Mouse (Mus musculus) small intestine, adult 2 months (tissue): ENCODE measurements around the gene Wdr24. TPM values are rescaled to one million over a fixed set of nuclear protein-coding genes. Genes with fewer than 3 reads are reported as not detected.

ENCODE experiments used
- H3K27ac ChIP-seq: fragments of 200-500 bp; 2 replicates; pipeline ENCODE4 v1.5.1; 2012; ENCODE audit warnings: low read depth, low read length, control low read depth, inconsistent platforms; ENCODE audit not compliant: insufficient read depth
- H3K27me3 ChIP-seq: fragments of 200-500 bp; 2 replicates; pipeline ENCODE4 v1.6.1; 2012; ENCODE audit warnings: mild to moderate bottlenecking, moderate library complexity, low read length, inconsistent platforms; ENCODE audit not compliant: control insufficient read depth, insufficient read depth
- H3K36me3 ChIP-seq: fragments of 200-500 bp; 2 replicates; pipeline ENCODE4 v1.6.1; 2012; ENCODE audit warnings: mild to moderate bottlenecking, low read length, control low read depth, inconsistent platforms; ENCODE audit not compliant: control insufficient read depth, insufficient read depth
- H3K4me1 ChIP-seq: fragments of 200-500 bp; 2 replicates; pipeline ENCODE4 v1.6.1; 2012; ENCODE audit warnings: low read length, inconsistent platforms, mixed read lengths; ENCODE audit not compliant: control insufficient read depth, insufficient read depth, insufficient read length
- H3K4me3 ChIP-seq: fragments of 200-500 bp; 2 replicates; pipeline ENCODE4 v1.5.1; 2012; ENCODE audit warnings: low read depth, mild to moderate bottlenecking, control low read depth, inconsistent platforms, low read length, moderate library complexity
- CTCF ChIP-seq: fragments of 200-500 bp; IDR thresholded peaks from 2 replicates; pipeline ENCODE4 v1.5.1; 2012; ENCODE audit warnings: low read depth, mild to moderate bottlenecking, control low read depth, inconsistent platforms, low read length, moderate library complexity, mixed read lengths; ENCODE audit not compliant: insufficient replicate concordance, insufficient read length; ENCODE audit errors: extremely low read depth
- POLR2A ChIP-seq: fragments of 200-500 bp; IDR thresholded peaks from 2 replicates; pipeline ENCODE4 v1.6.1; 2012; ENCODE audit warnings: low read depth, mild to moderate bottlenecking, control low read depth, inconsistent platforms, low read length, moderate library complexity
- WGBS: fragments of 180-500 bp; shearing (Covaris S2); methylation state at CpG from one replicate; pipeline ENCODE4 v1.1.7; 2018; 5-methylcytosine and 5-hydroxymethylcytosine counted together
- polyA plus RNA-seq: library from polyadenylated mRNA; depleted of rRNA; stranded (reverse); fragments of >200 nt; gene quantifications from 2 replicates; pipeline ENCODE4 v1.2.3, GENCODE M21; 2012

Gene Wdr24
- polyA plus RNA-seq, 1 experiment, result 40.0 TPM

DNA sequence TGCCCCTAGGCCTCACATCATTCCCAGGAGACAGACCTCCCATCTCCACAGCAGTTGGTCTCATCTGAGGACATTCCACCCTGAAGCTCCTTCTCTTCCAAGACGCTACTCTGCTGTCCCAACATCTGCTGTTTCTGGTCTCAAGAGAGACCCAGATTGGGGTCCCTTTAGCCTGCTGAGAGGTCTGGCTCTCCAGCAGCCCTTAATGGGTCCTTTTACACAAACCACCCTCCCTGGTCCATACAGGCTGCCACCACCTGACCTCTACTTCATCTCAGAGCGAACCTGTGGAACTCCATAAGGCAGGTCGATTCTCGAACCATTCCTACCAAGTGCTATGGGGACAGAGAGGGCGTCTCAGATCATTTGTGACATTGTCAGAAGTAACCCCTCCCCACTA is 15.4 kb upstream of the Wdr24 start:
- H3K4me1 ChIP-seq, result peaks cover 3% of the 10 kb centered on the region
- no peaks in the 10 kb centered on the region for H3K36me3 ChIP-seq
- no peak overlapping the region for H3K27ac ChIP-seq
- peaks cover 19% of the 10 kb centered on the region for H3K27me3 ChIP-seq
- TF ChIP-seq CTCF, result no peak
- WGBS, result 44% methylated on average over 5 of the region's 5 CpGs
- H3K4me3 ChIP-seq, result no peak overlapping the region

- H3K27me3 ChIP-seq, result peaks cover 18% of the 10 kb centered on the region
- H3K4me1 ChIP-seq, result peaks cover 3% of the 10 kb centered on the region
- H3K36me3 ChIP-seq, result no peaks in the 10 kb centered on the region
- WGBS, result under 1% methylated on average over 94 of the region's 100 CpGs
- TF ChIP-seq CTCF (no peak), POLR2A (no peak)
- H3K4me3 ChIP-seq, result peak within 1 kb of the TSS; percentile 59
- H3K27ac ChIP-seq, result no peak within 1 kb of the TSS
Observed at GRCm38 (mm10) chr17:25808789-25809605, 14.4 kb upstream of the Wdr24 start, which contains the start of gene Fbxl16. Gene Fbxl16 (plus strand): TSS chr17:25809085.

DNA sequence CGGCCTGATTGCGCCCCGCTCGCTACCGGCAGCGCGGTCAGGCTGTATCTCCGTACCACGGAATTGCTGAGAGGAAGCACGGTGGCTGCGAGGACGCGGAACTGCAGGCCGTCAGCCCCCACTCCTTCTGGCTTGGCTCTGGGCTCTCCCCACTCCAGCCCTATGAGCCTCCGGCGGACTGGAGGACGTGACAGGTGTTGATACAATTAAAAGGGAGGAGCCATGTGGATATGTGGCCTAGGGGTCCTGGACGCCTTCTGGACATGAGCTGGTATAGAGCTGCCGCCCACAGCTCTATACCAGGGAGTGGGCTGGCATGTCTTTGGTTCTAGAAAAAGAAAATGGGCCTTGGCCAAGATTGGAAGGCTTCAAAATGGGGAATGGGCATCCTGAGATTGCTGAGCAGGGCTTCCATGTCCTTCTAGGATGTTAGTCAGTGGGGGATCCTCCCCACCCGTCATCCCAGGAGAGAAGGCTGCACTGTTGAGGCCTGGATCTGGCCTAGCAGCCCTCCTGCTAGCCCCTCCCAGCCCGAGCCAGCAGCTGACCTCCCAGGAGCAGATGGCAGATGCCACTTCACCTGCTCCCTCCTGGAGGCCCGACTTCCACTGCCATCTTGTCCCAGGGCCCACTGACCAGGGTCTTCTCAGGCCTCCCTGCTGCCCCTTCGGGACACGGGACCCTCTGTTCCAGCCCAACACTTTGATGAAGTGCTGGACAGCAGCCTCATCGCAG is 13.7 kb upstream of the Wdr24 start:
- Histone ChIP-seq H3K4me1 (peaks cover 3% of the 10 kb centered on the region), H3K27me3 (peaks cover 16% of the 10 kb centered on the region), H3K4me3 (peak overlapping the region; percentile 59), H3K27ac (no peak overlapping the region), H3K36me3 (no peaks in the 10 kb centered on the region)
- no peak for TF ChIP-seq POLR2A
- no peak for TF ChIP-seq CTCF
- WGBS, result 11% methylated on average over 25 of the region's 25 CpGs

GRCm38 (mm10) chr17:25810890-25811289 is 12.5 kb upstream of the Wdr24 start:
- no peak overlapping the region for H3K27ac ChIP-seq
- H3K4me1 ChIP-seq, result peaks cover 3% of the 10 kb centered on the region
- TF ChIP-seq CTCF (no peak), POLR2A (no peak)
- no peaks in the 10 kb centered on the region for H3K36me3 ChIP-seq
- no peak overlapping the region for H3K4me3 ChIP-seq
- 64% methylated on average over 4 of the region's 4 CpGs for WGBS
- peaks cover 16% of the 10 kb centered on the region for H3K27me3 ChIP-seq

GRCm38 (mm10) chr17:25813471-25813870 is 10.0 kb upstream of the Wdr24 start:
- H3K27ac ChIP-seq, result no peak overlapping the region
- no peaks in the 10 kb centered on the region for H3K36me3 ChIP-seq
- H3K4me3 ChIP-seq, result no peak overlapping the region
- H3K4me1 ChIP-seq, result peaks cover 3% of the 10 kb centered on the region
- WGBS, result 2% methylated on average over 20 of the region's 20 CpGs
- peaks cover 15% of the 10 kb centered on the region for H3K27me3 ChIP-seq
- TF ChIP-seq POLR2A (no peak), CTCF (peak; percentile 45; the same call in 1 of the 2 replicates)

DNA sequence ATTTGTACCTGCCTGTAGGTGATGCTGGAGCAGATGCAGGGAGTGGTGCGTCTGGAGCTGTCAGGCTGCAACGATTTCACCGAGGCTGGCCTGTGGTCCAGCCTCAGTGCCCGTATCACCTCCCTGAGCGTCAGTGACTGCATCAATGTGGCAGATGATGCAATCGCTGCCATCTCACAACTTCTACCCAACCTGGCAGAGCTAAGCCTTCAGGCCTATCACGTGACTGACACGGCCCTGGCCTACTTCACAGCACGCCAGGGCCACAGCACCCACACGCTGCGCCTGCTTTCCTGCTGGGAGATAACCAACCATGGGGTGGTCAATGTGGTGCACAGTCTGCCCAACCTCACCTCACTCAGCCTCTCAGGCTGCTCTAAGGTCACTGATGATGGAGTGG is 5.8 kb upstream of the Wdr24 start:
- TF ChIP-seq CTCF, result no peak
- TF ChIP-seq POLR2A, result no peak
- Histone ChIP-seq H3K27me3 (peaks cover 14% of the 10 kb centered on the region; the same call in 1 of the 2 replicates), H3K27ac (no peak overlapping the region), H3K36me3 (no peaks in the 10 kb centered on the region), H3K4me3 (no peak overlapping the region), H3K4me1 (peaks cover 7% of the 10 kb centered on the region)
- 81% methylated on average over 11 of the region's 11 CpGs for WGBS

GRCm38 (mm10) chr17:25818851-25819780 is 4.3 kb upstream of the Wdr24 start:
- H3K4me3 ChIP-seq, result peak overlapping the region; percentile 36
- 7% methylated on average over 46 of the region's 46 CpGs for WGBS
- peaks cover 9% of the 10 kb centered on the region for H3K4me1 ChIP-seq
- no peak for TF ChIP-seq POLR2A
- TF ChIP-seq CTCF, result no peak
- H3K27ac ChIP-seq, result no peak overlapping the region
- H3K27me3 ChIP-seq, result peaks cover 14% of the 10 kb centered on the region; the same call in 1 of the 2 replicates
- H3K36me3 ChIP-seq, result no peaks in the 10 kb centered on the region
